Mouse (Mus musculus): ENCODE data around the gene Gm2026.
"Not testable (repeated sequence)": the region's sequence is repeated elsewhere in the genome, so short reads cannot be mapped to it uniquely, and the experiment has no call there.

Gene Gm2026

GRCm38 (mm10) chr2:175965031-175965430 is at the start of gene Gm2026:
Gene Gm2026, plus strand, starts transcription at chr2:175965331.
- DNase-seq (ENCODE audit: low spot score), result not testable (repeated sequence)

GRCm38 (mm10) chr2:175931000-175931399 is 34.1 kb upstream of the Gm2026 start, which contains the start of gene Zfp966:
Gene Zfp966, minus strand, starts transcription at chr2:175931100.
- DNase-seq (ENCODE audit: low spot score), result not testable (repeated sequence)
